Mouse (Mus musculus) cortical plate, adult 2 months (tissue): ENCODE results near the gene Timm44.

Experiments used
- CTCF ChIP-seq: fragments of 200-500 bp; IDR thresholded peaks from 2 replicates; pipeline ENCODE4 v1.5.1; 2011; ENCODE audit warnings: mild to moderate bottlenecking, control low read depth, low read length; ENCODE audit not compliant: insufficient read depth; ENCODE audit errors: extremely low read depth
- POLR2A ChIP-seq: fragments of 200-500 bp; IDR thresholded peaks from 2 replicates; pipeline ENCODE4 v1.6.1; 2011; ENCODE audit warnings: mild to moderate bottlenecking, low read length, control low read depth; ENCODE audit not compliant: insufficient read depth; ENCODE audit errors: extremely low read depth

DNA sequence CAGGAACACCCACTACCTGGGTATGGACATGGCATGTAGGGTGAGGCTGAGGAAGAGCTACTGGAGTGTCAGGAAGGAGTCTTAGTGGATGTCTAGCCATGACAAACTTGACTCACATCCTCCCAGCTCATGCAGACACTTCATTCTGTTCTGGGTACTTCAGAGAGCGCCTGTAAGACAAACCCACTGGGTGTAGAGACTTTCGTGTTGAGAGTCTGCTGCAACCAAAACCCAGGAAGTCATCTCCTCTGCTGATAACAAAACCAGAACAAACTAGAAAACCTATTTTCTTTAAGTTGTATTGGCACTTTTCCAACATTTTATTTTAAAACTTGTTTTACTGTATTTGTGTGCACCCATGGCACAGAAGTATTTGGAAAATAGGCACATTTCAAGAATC, 30.1 kb upstream of the Timm44 start:
- TF ChIP-seq POLR2A (no peak), CTCF (no peak)
